Mouse (Mus musculus) kidney, adult 2 months (tissue): Measurements from ENCODE around the gene Emc9. TPM values are rescaled to one million over a fixed set of nuclear protein-coding genes. Genes with fewer than 3 reads are reported as not detected.
A peak's percentile ranks its signal among the peaks of the same experiment; 100 is the strongest.

ENCODE experiments used
- DNase-seq: peaks from one replicate; pipeline ENCODE4 v3.0.0; 2021
- H3K27ac ChIP-seq: fragments of 200-500 bp; 2 replicates; pipeline ENCODE4 v1.5.1; 2012; ENCODE audit warnings: low read depth, low read length, control low read depth, inconsistent platforms; ENCODE audit not compliant: insufficient read depth
- H3K27me3 ChIP-seq: fragments of 200-500 bp; replicated peaks from 2 replicates; pipeline ENCODE4 v1.6.1; 2012; ENCODE audit warnings: mild to moderate bottlenecking, moderate library complexity, low read length, inconsistent platforms; ENCODE audit not compliant: control insufficient read depth, insufficient read depth
- H3K36me3 ChIP-seq: fragments of 200-500 bp; 2 replicates; pipeline ENCODE4 v1.6.1; 2012; ENCODE audit warnings: mild to moderate bottlenecking, moderate library complexity, low read length, inconsistent platforms; ENCODE audit not compliant: control insufficient read depth, insufficient read depth
- H3K4me1 ChIP-seq: fragments of 200-500 bp; 2 replicates; pipeline ENCODE4 v1.6.1; 2011; ENCODE audit warnings: low read length; ENCODE audit not compliant: control insufficient read depth, insufficient read depth
- H3K4me3 ChIP-seq: fragments of 200-500 bp; 2 replicates; pipeline ENCODE4 v1.5.1; 2011; ENCODE audit warnings: mild to moderate bottlenecking, low read depth, low read length, control low read depth; ENCODE audit not compliant: insufficient read depth
- CTCF ChIP-seq: fragments of 200-500 bp; conservative IDR thresholded peaks from 2 replicates; pipeline ENCODE4 v1.5.1; 2011; ENCODE audit warnings: low read depth, mild to moderate bottlenecking, control low read depth, low read length, moderate library complexity, mixed read lengths; ENCODE audit not compliant: insufficient read depth, insufficient read length
- POLR2A ChIP-seq: fragments of 200-500 bp; IDR thresholded peaks from one replicate; pipeline ENCODE4 v1.6.1; 2011; ENCODE audit warnings: low read depth, low read length, control low read depth
- WGBS: fragments of 180-500 bp; shearing (Covaris S2); methylation state at CpG from one replicate; pipeline ENCODE4 v1.1.7; 2018; 5-methylcytosine and 5-hydroxymethylcytosine counted together
- polyA plus RNA-seq: library from polyadenylated mRNA; depleted of rRNA; stranded (reverse); fragments of >200 nt; gene quantifications from 2 replicates; pipeline ENCODE4 v1.2.3, GENCODE M21; 2012

Emc9 gene
- polyA plus RNA-seq, 1 experiment = 21.9 TPM

- TF ChIP-seq POLR2A (no peak), CTCF (no peak)
- Histone ChIP-seq H3K36me3 (no peaks in the 10 kb centered on the region), H3K27ac (no peak overlapping the region), H3K27me3 (no peaks in the 10 kb centered on the region), H3K4me1 (peaks cover 13% of the 10 kb centered on the region; the same call in 1 of the 2 replicates), H3K4me3 (no peak overlapping the region)
- WGBS = 94% methylated on average over 16 of the region's 16 CpGs
- no peak for DNase-seq
Observed at GRCm38 (mm10) chr14:55580731-55581130, 4.4 kb downstream of the Emc9 start.

- H3K4me3 ChIP-seq = no peak overlapping the region
- no peak overlapping the region for H3K27ac ChIP-seq
- no peaks in the 10 kb centered on the region for H3K36me3 ChIP-seq
- TF ChIP-seq POLR2A = no peak
- no peak for TF ChIP-seq CTCF
- 92% methylated on average over 23 of the region's 23 CpGs for WGBS
- H3K4me1 ChIP-seq = peaks cover 13% of the 10 kb centered on the region; the same call in 1 of the 2 replicates
- DNase-seq = no peak
- no peaks in the 10 kb centered on the region for H3K27me3 ChIP-seq
Observed at GRCm38 (mm10) chr14:55579511-55580496, 5.3 kb downstream of the Emc9 start.

GRCm38 (mm10) chr14:55578668-55579269 lies 6.3 kb downstream of the Emc9 start:
- Histone ChIP-seq H3K4me3 (peak overlapping the region; percentile 85), H3K4me1 (peaks cover 7% of the 10 kb centered on the region; the same call in 1 of the 2 replicates), H3K36me3 (no peaks in the 10 kb centered on the region), H3K27me3 (no peaks in the 10 kb centered on the region), H3K27ac (peak overlapping the region; percentile 84)
- DNase-seq = peak; percentile 75
- WGBS = 24% methylated on average over 6 of the region's 6 CpGs
- TF ChIP-seq CTCF = no peak
- TF ChIP-seq POLR2A = no peak

- H3K27ac ChIP-seq = peak within 1 kb of the TSS; percentile 84
- peak within 1 kb of the TSS; percentile 85 for H3K4me3 ChIP-seq
- no peaks in the 10 kb centered on the region for H3K27me3 ChIP-seq
- peaks cover 7% of the 10 kb centered on the region; the same call in 1 of the 2 replicates for H3K4me1 ChIP-seq
- peak; percentile 4 for TF ChIP-seq POLR2A
- TF ChIP-seq CTCF = no peak
- no peaks in the 10 kb centered on the region for H3K36me3 ChIP-seq
- peak; percentile 87 for DNase-seq
- WGBS = under 1% methylated on average over 31 of the region's 32 CpGs
Observed at GRCm38 (mm10) chr14:55577871-55578667, 7.0 kb downstream of the Emc9 start, which contains the start of gene Psme1. Gene Psme1 (plus strand): TSS chr14:55578123.

GRCm38 (mm10) chr14:55576376-55576775 lies 8.7 kb downstream of the Emc9 start:
- 57% methylated on average over 16 of the region's 16 CpGs for WGBS
- Histone ChIP-seq H3K27ac (peak overlapping the region; percentile 1; the same call in 1 of the 2 replicates), H3K27me3 (no peaks in the 10 kb centered on the region), H3K36me3 (no peaks in the 10 kb centered on the region), H3K4me3 (no peak overlapping the region), H3K4me1 (peaks cover 7% of the 10 kb centered on the region; the same call in 1 of the 2 replicates)
- TF ChIP-seq POLR2A (no peak), CTCF (no peak)
- no peak for DNase-seq

- Histone ChIP-seq H3K27me3 (no peaks in the 10 kb centered on the region), H3K4me1 (peaks cover 7% of the 10 kb centered on the region; the same call in 1 of the 2 replicates), H3K36me3 (no peaks in the 10 kb centered on the region), H3K27ac (peak overlapping the region; percentile 61), H3K4me3 (peak overlapping the region; percentile 13; the same call in 1 of the 2 replicates)
- no peak for TF ChIP-seq POLR2A
- TF ChIP-seq CTCF = no peak
- peak; percentile 64 for DNase-seq
- WGBS = 32% methylated on average over 13 of the region's 13 CpGs
Observed at GRCm38 (mm10) chr14:55575711-55576110, 9.4 kb downstream of the Emc9 start.
